Mouse (Mus musculus) liver, adult 2 months (tissue): Measurements from ENCODE around the gene Wnt9a.

Source experiments
- CTCF ChIP-seq: fragments of 200-500 bp; IDR thresholded peaks from 2 replicates; pipeline ENCODE4 v1.5.1; 2011; ENCODE audit warnings: low read depth, low read length, control low read depth
- POLR2A ChIP-seq: fragments of 200-500 bp; IDR thresholded peaks from 2 replicates; pipeline ENCODE4 v1.6.1; 2011; ENCODE audit warnings: low read length, control low read depth; ENCODE audit not compliant: insufficient read depth; ENCODE audit errors: extremely low read depth

- TF ChIP-seq POLR2A, result no peak
- no peak for TF ChIP-seq CTCF
Observed at GRCm38 (mm10) chr11:59342956-59343355, 36.2 kb downstream of the Wnt9a start.
